Comparison of ENCODE assay signal across 9 mouse cellular contexts in the genomic region with DNA sequence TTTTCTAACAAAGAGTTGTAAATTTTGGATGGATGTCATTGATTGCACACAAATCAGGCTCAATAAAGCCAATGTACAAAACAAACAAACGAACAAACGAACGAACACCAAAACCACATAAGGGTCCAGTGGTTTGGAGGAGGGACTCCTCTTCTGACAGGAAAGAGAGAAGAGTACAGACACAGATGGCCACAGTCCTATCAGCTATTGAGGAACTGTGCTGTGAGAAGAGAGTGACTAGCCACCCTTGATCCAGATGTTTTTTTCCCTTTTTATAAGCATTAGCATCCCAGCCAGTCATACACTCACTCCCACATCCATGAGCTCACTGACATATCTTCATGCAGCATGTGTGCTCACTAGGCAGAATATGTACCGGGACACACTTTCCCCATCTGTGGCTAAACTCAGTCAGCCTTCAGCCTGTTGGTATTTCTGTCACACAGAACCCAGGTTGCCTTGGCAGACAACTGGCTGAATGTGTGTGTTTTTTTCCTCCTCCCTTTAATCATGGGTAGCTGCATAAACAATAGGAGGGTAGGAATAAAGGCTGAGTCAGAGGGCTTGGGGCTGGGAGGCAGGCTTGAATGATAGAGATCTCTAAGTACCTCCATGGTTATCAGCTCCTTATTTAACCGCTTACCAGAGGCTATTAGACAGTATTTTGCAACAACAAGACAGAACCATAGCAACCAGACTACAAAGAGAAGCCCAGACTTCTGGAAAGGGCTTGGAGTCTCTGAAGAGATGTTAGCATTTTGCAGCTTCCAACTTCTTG.
A peak's percentile ranks its signal among the peaks of the same experiment; 100 is the strongest.
DNase-seq lines count a peak whose midpoint lies in the region; ATAC-seq and TF ChIP-seq lines count a peak whose summit lies in the region.
"Had no signal": no experiment of that assay in that cellular context is flagged by ENCODE, and none has a peak within 500 bp of the region (broad histone marks: within the 10 kb centered on the region; RNA-seq: fewer than 3 reads in every experiment).

No protein-coding gene starts in this region.

- TF ChIP-seq CTCF in embryonic fibroblast, embryonic 13.5 days (IDR thresholded peaks at IDR 0.05; ENCODE audit: borderline replicate concordance, insufficient read depth, low read length): no peak

- 58% methylated on average over 5 of the region's 5 CpGs for WGBS in heart, embryonic 12.5 days

- H3K9me3 ChIP-seq in heart, embryonic 12.5 days (replicated peaks): no peaks in the 10 kb centered on the region
- no peaks in the 10 kb centered on the region for H3K9me3 ChIP-seq in megakaryocyte, embryonic 14.5 days

- ATAC-seq in heart, embryonic 12.5 days (ENCODE audit: insufficient number of reproducible peaks, low FRiP score): no peak

- H3K4me1 ChIP-seq in heart, embryonic 12.5 days (replicated peaks): 0 out of 2 replicates have a peak, but pooled peaks cover 7% of the 10 kb centered on the region
- H3K4me1 ChIP-seq in embryonic fibroblast, embryonic 13.5 days (ENCODE audit: control insufficient read depth, insufficient read depth, low read length): no peaks in the 10 kb centered on the region
- H3K4me1 ChIP-seq in megakaryocyte, embryonic 14.5 days: peaks cover 35% of the 10 kb centered on the region

- no peak overlapping the region for H3K4me2 ChIP-seq in heart, embryonic 12.5 days

- no peak overlapping the region for H3K27ac ChIP-seq in heart, embryonic 12.5 days (ENCODE audit: poor library complexity, severe bottlenecking)
- peak overlapping the region; percentile 18; the same call in 1 of the 2 replicates for H3K27ac ChIP-seq in embryonic fibroblast, embryonic 13.5 days (ENCODE audit: insufficient read depth, low read length)
- H3K27ac ChIP-seq: macrophage had no signal

- H3K4me3 ChIP-seq in heart, embryonic 12.5 days: no peak overlapping the region
- no peak overlapping the region for H3K4me3 ChIP-seq in embryonic fibroblast, embryonic 13.5 days (ENCODE audit: insufficient read depth, low read length)
- peak overlapping the region; percentile 33 for H3K4me3 ChIP-seq in megakaryocyte, embryonic 14.5 days (replicated peaks)

- no peak overlapping the region for H3K9ac ChIP-seq in heart, embryonic 12.5 days

- H3K36me3 ChIP-seq in heart, embryonic 12.5 days: no peaks in the 10 kb centered on the region
- no peaks in the 10 kb centered on the region for H3K36me3 ChIP-seq in megakaryocyte, embryonic 14.5 days (replicated peaks; ENCODE audit: low read length)

- peak; percentile 35 for DNase-seq in heart, adult 8-10 months (ENCODE audit: low spot score)
- peak; percentile 10 to 23 for DNase-seq in B cell, adult 2 months
- DNase-seq in cerebellum, adult 9-11 months: no peak
- no peak for DNase-seq in adrenal gland, postnatal 25 days
- DNase-seq in frontal cortex, postnatal 14 days (ENCODE audit: low spot score in 2 of 2): no peak

- TF ChIP-seq POLR2A in embryonic fibroblast, embryonic 13.5 days (IDR thresholded peaks at IDR 0.05; ENCODE audit: low read depth, low read length): no peak

- no peaks in the 10 kb centered on the region for H3K27me3 ChIP-seq in heart, embryonic 12.5 days (replicated peaks)
- H3K27me3 ChIP-seq in megakaryocyte, embryonic 14.5 days (replicated peaks): no peaks in the 10 kb centered on the region

Comparison
In these comparisons a context has a peak if more than half of its experiments do, and no peak if none do; other contexts are left out.
1. DNase-seq: peak in heart, adult 8-10 months (single experiment) and B cell, adult 2 months (2 of 2); none in cerebellum, adult 9-11 months (single experiment), adrenal gland, postnatal 25 days (single experiment) and frontal cortex, postnatal 14 days (0 of 2).